Mouse (Mus musculus): ENCODE measurements around the gene Eif3g. TPM values are rescaled to one million over a fixed set of nuclear protein-coding genes. Genes with fewer than 3 reads are reported as not detected.

The Eif3g gene
- 327 and 329 TPM in 2 replicates for polyA plus RNA-seq (2014; fragmentation: Nextera tagmentation; extraction: Ambion mirVana)

GRCm38 (mm10) chr9:20898511-20899073 is at the start of gene Eif3g:
Gene Eif3g, minus strand, starts transcription at chr9:20898623.
- Histone ChIP-seq H3K4me1 (ENCODE audit: control insufficient read depth, insufficient read depth, low read length) (peaks cover 8% of the 10 kb centered on the region), H3K27me3 (ENCODE audit: control insufficient read depth, insufficient read depth, low read length) (no peaks in the 10 kb centered on the region), H3K4me3 (ENCODE audit: low read length) (peak within 1 kb of the TSS; percentile 94), H3K27ac (ENCODE audit: low read depth, low read length) (no peak within 1 kb of the TSS), H3K36me3 (ENCODE audit: control insufficient read depth, insufficient read depth, low read length) (peaks cover 39% of the 10 kb centered on the region), H3K9me3 (ENCODE audit: control insufficient read depth, low read length) (no peaks in the 10 kb centered on the region), H3K9ac (ENCODE audit: low read depth, low read length) (peak within 1 kb of the TSS; percentile 91), H3K4me2 (replicated peaks; ENCODE audit: low read depth, low read length) (peak within 1 kb of the TSS; percentile 86)
- 5% methylated on average over 34 of the region's 34 CpGs for WGBS
- peak; percentile 89 for ATAC-seq (ENCODE audit: low FRiP score, low TSS enrichment)

GRCm38 (mm10) chr9:20946066-20946880 is 47.9 kb upstream of the Eif3g start:
- ATAC-seq (ENCODE audit: low FRiP score, low TSS enrichment): no peak
- H3K9ac ChIP-seq (ENCODE audit: low read depth, low read length): no peak overlapping the region
- H3K27ac ChIP-seq (ENCODE audit: low read depth, low read length): no peak overlapping the region
- H3K9me3 ChIP-seq (ENCODE audit: control insufficient read depth, low read length): no peaks in the 10 kb centered on the region
- H3K4me3 ChIP-seq (ENCODE audit: low read length): no peak overlapping the region
- H3K4me1 ChIP-seq (ENCODE audit: control insufficient read depth, insufficient read depth, low read length): peaks cover 25% of the 10 kb centered on the region; the same call in 1 of the 2 replicates
- H3K36me3 ChIP-seq (ENCODE audit: control insufficient read depth, insufficient read depth, low read length): peaks cover 26% of the 10 kb centered on the region
- H3K27me3 ChIP-seq (ENCODE audit: control insufficient read depth, insufficient read depth, low read length): no peaks in the 10 kb centered on the region
- H3K4me2 ChIP-seq (replicated peaks; ENCODE audit: low read depth, low read length): no peak overlapping the region
- 77% methylated on average over 16 of the region's 16 CpGs for WGBS

GRCm38 (mm10) chr9:20944697-20945370 is 46.4 kb upstream of the Eif3g start:
- Histone ChIP-seq H3K36me3 (ENCODE audit: control insufficient read depth, insufficient read depth, low read length) (peaks cover 37% of the 10 kb centered on the region), H3K27me3 (ENCODE audit: control insufficient read depth, insufficient read depth, low read length) (no peaks in the 10 kb centered on the region), H3K4me1 (ENCODE audit: control insufficient read depth, insufficient read depth, low read length) (peaks cover 13% of the 10 kb centered on the region; the same call in 1 of the 2 replicates), H3K9me3 (ENCODE audit: control insufficient read depth, low read length) (no peaks in the 10 kb centered on the region), H3K4me2 (replicated peaks; ENCODE audit: low read depth, low read length) (no peak overlapping the region), H3K27ac (ENCODE audit: low read depth, low read length) (no peak overlapping the region), H3K9ac (ENCODE audit: low read depth, low read length) (no peak overlapping the region), H3K4me3 (ENCODE audit: low read length) (no peak overlapping the region)
- 0 out of 2 replicates have a peak, but pooled peaks have one; percentile 14 for ATAC-seq (ENCODE audit: low FRiP score, low TSS enrichment)
- WGBS: 59% methylated on average over 4 of the region's 4 CpGs

- H3K4me1 ChIP-seq (ENCODE audit: control insufficient read depth, insufficient read depth, low read length): peaks cover 13% of the 10 kb centered on the region; the same call in 1 of the 2 replicates
- peak; percentile 74 for ATAC-seq (ENCODE audit: low FRiP score, low TSS enrichment)
- H3K27me3 ChIP-seq (ENCODE audit: control insufficient read depth, insufficient read depth, low read length): no peaks in the 10 kb centered on the region
- H3K4me2 ChIP-seq (replicated peaks; ENCODE audit: low read depth, low read length): no peak overlapping the region
- no peaks in the 10 kb centered on the region for H3K9me3 ChIP-seq (ENCODE audit: control insufficient read depth, low read length)
- H3K27ac ChIP-seq (ENCODE audit: low read depth, low read length): no peak overlapping the region
- no peak overlapping the region for H3K4me3 ChIP-seq (ENCODE audit: low read length)
- no peak overlapping the region for H3K9ac ChIP-seq (ENCODE audit: low read depth, low read length)
- H3K36me3 ChIP-seq (ENCODE audit: control insufficient read depth, insufficient read depth, low read length): peaks cover 46% of the 10 kb centered on the region
- 10% methylated on average over 2 of the region's 2 CpGs for WGBS
Observed at GRCm38 (mm10) chr9:20943911-20944310, 45.5 kb upstream of the Eif3g start.

- H3K4me1 ChIP-seq (ENCODE audit: control insufficient read depth, insufficient read depth, low read length): peaks cover 13% of the 10 kb centered on the region; the same call in 1 of the 2 replicates
- H3K27me3 ChIP-seq (ENCODE audit: control insufficient read depth, insufficient read depth, low read length): no peaks in the 10 kb centered on the region
- H3K9me3 ChIP-seq (ENCODE audit: control insufficient read depth, low read length): no peaks in the 10 kb centered on the region
- H3K4me2 ChIP-seq (replicated peaks; ENCODE audit: low read depth, low read length): no peak overlapping the region
- no peak overlapping the region for H3K27ac ChIP-seq (ENCODE audit: low read depth, low read length)
- 90% methylated on average over 7 of the region's 7 CpGs for WGBS
- peaks cover 51% of the 10 kb centered on the region for H3K36me3 ChIP-seq (ENCODE audit: control insufficient read depth, insufficient read depth, low read length)
- no peak overlapping the region for H3K9ac ChIP-seq (ENCODE audit: low read depth, low read length)
- no peak overlapping the region for H3K4me3 ChIP-seq (ENCODE audit: low read length)
- 0 out of 2 replicates have a peak, but pooled peaks have one; percentile 14 for ATAC-seq (ENCODE audit: low FRiP score, low TSS enrichment)
Observed at GRCm38 (mm10) chr9:20943396-20943795, 45.0 kb upstream of the Eif3g start.

GRCm38 (mm10) chr9:20923258-20923657 is 24.8 kb upstream of the Eif3g start:
- ATAC-seq (ENCODE audit: low FRiP score, low TSS enrichment): no peak
- WGBS: 89% methylated on average over 3 of the region's 3 CpGs

GRCm38 (mm10) chr9:20916160-20916559 is 17.7 kb upstream of the Eif3g start:
- no peak overlapping the region for H3K27ac ChIP-seq (ENCODE audit: low read depth, low read length)
- no peaks in the 10 kb centered on the region for H3K9me3 ChIP-seq (ENCODE audit: control insufficient read depth, low read length)
- WGBS: 82% methylated on average over 4 of the region's 4 CpGs
- H3K4me3 ChIP-seq (ENCODE audit: low read length): no peak overlapping the region
- no peak overlapping the region for H3K9ac ChIP-seq (ENCODE audit: low read depth, low read length)
- H3K4me2 ChIP-seq (replicated peaks; ENCODE audit: low read depth, low read length): no peak overlapping the region
- H3K27me3 ChIP-seq (ENCODE audit: control insufficient read depth, insufficient read depth, low read length): no peaks in the 10 kb centered on the region
- no peaks in the 10 kb centered on the region for H3K4me1 ChIP-seq (ENCODE audit: control insufficient read depth, insufficient read depth, low read length)
- peaks cover 100% of the 10 kb centered on the region for H3K36me3 ChIP-seq (ENCODE audit: control insufficient read depth, insufficient read depth, low read length)
- no peak for ATAC-seq (ENCODE audit: low FRiP score, low TSS enrichment)

More at GRCm38 (mm10) chr9:20923258-20923657, 24.8 kb upstream of the Eif3g start:
- H3K4me1 ChIP-seq (ENCODE audit: control insufficient read depth, insufficient read depth, low read length): no peaks in the 10 kb centered on the region
- no peak overlapping the region for H3K27ac ChIP-seq (ENCODE audit: low read depth, low read length)
- no peak overlapping the region for H3K4me2 ChIP-seq (replicated peaks; ENCODE audit: low read depth, low read length)
- H3K9ac ChIP-seq (ENCODE audit: low read depth, low read length): no peak overlapping the region
- no peaks in the 10 kb centered on the region for H3K27me3 ChIP-seq (ENCODE audit: control insufficient read depth, insufficient read depth, low read length)
- H3K4me3 ChIP-seq (ENCODE audit: low read length): no peak overlapping the region
- H3K36me3 ChIP-seq (ENCODE audit: control insufficient read depth, insufficient read depth, low read length): peaks cover 99% of the 10 kb centered on the region
- H3K9me3 ChIP-seq (ENCODE audit: control insufficient read depth, low read length): no peaks in the 10 kb centered on the region

- Histone ChIP-seq H3K27ac (ENCODE audit: low read depth, low read length) (no peak overlapping the region), H3K4me2 (replicated peaks; ENCODE audit: low read depth, low read length) (no peak overlapping the region), H3K36me3 (ENCODE audit: control insufficient read depth, insufficient read depth, low read length) (peaks cover 99% of the 10 kb centered on the region), H3K4me1 (ENCODE audit: control insufficient read depth, insufficient read depth, low read length) (no peaks in the 10 kb centered on the region), H3K27me3 (ENCODE audit: control insufficient read depth, insufficient read depth, low read length) (no peaks in the 10 kb centered on the region), H3K9me3 (ENCODE audit: control insufficient read depth, low read length) (no peaks in the 10 kb centered on the region), H3K4me3 (ENCODE audit: low read length) (no peak overlapping the region), H3K9ac (ENCODE audit: low read depth, low read length) (no peak overlapping the region)
- ATAC-seq (ENCODE audit: low FRiP score, low TSS enrichment): no peak
- WGBS: 92% methylated on average over 9 of the region's 9 CpGs
Observed at GRCm38 (mm10) chr9:20909948-20910347, 11.5 kb upstream of the Eif3g start.

All from kidney, embryonic 14.5 days (tissue).